Mouse (Mus musculus) MEL (cell line): ENCODE data around the gene Immp2l. TPM values are rescaled to one million over a fixed set of nuclear protein-coding genes. Genes with fewer than 3 reads are reported as not detected.

Source experiments
- DNase-seq: peaks from one replicate; pipeline ENCODE4 v3.0.0; 2011; ENCODE audit warnings: low read depth, low spot score
- H3K27ac ChIP-seq: 2 replicates; pipeline ENCODE4 v1.5.1; 2012; ENCODE audit warnings: low read depth, mild to moderate bottlenecking, control low read depth, low read length, moderate library complexity; ENCODE audit not compliant: control insufficient read depth
- H3K27me3 ChIP-seq, 2 experiments: fragments of 150-350 bp in 1 of 2; sonication (generic) in 1 of 2; 2 replicates each; pipeline ENCODE4 v1.6.1; 2012; ENCODE audit warnings: low read length in 2 of 2, mild to moderate bottlenecking in 2 of 2, improper control_type of control experiment in 1 of 2, moderate library complexity in 1 of 2; ENCODE audit not compliant: insufficient read depth in 2 of 2, control insufficient read depth in 1 of 2
- H3K36me3 ChIP-seq, 2 experiments: 2 replicates each; pipeline ENCODE4 v1.6.1; 2012 to 2014; ENCODE audit warnings: low read length in 2 of 2, improper control_type of control experiment in 1 of 2, inconsistent platforms in 1 of 2, mild to moderate bottlenecking in 1 of 2; ENCODE audit not compliant: insufficient read depth in 2 of 2, control insufficient read depth in 1 of 2
- H3K4me1 ChIP-seq, 2 experiments: fragments of 150-350 bp in 1 of 2; sonication (generic) in 1 of 2; 2 replicates each; pipeline ENCODE4 v1.6.1; 2012; ENCODE audit warnings: low read length in 2 of 2, improper control_type of control experiment in 1 of 2, mild to moderate bottlenecking in 1 of 2; ENCODE audit not compliant: insufficient read depth in 2 of 2, control insufficient read depth in 1 of 2
- H3K4me3 ChIP-seq, 2 experiments: fragments of 150-350 bp in 1 of 2; sonication (generic) in 1 of 2; 2 replicates each; pipeline ENCODE4 v1.5.1; 2012; ENCODE audit warnings: low read depth in 2 of 2, low read length in 2 of 2, mild to moderate bottlenecking in 2 of 2, moderate library complexity in 2 of 2, control low read depth in 1 of 2, improper control_type of control experiment in 1 of 2; ENCODE audit not compliant: control insufficient read depth in 1 of 2, insufficient read depth in 1 of 2
- H3K79me2 ChIP-seq: 2 replicates; pipeline ENCODE4 v1.6.1; 2012; ENCODE audit warnings: mild to moderate bottlenecking, low read length, moderate library complexity; ENCODE audit not compliant: control insufficient read depth, poor library complexity, insufficient read depth
- H3K9ac ChIP-seq: 2 replicates; pipeline ENCODE4 v1.6.1; 2012; ENCODE audit warnings: low read depth, mild to moderate bottlenecking, control low read depth, low read length, moderate library complexity; ENCODE audit not compliant: control insufficient read depth, poor library complexity, severe bottlenecking
- H3K9me3 ChIP-seq: fragments of 150-350 bp; sonication (generic); replicated peaks from 2 replicates; pipeline ENCODE4 v1.6.1; 2012; ENCODE audit warnings: mild to moderate bottlenecking, low read length, improper control_type of control experiment, moderate library complexity; ENCODE audit not compliant: insufficient read depth
- CHD1 ChIP-seq: IDR thresholded peaks from 2 replicates; pipeline ENCODE4 v1.6.1; 2012; ENCODE audit warnings: low read depth, mild to moderate bottlenecking, inconsistent platforms, low read length, improper control_type of control experiment
- CHD2 ChIP-seq: IDR thresholded peaks from 2 replicates; pipeline ENCODE4 v1.6.1; 2011; ENCODE audit warnings: low read length, improper control_type of control experiment
- ELF1 ChIP-seq: IDR thresholded peaks from 2 replicates; pipeline ENCODE4 v1.6.1; 2014; ENCODE audit warnings: low read depth, mild to moderate bottlenecking, inconsistent platforms, low read length, improper control_type of control experiment, moderate library complexity
- JUND ChIP-seq: IDR thresholded peaks from 2 replicates; pipeline ENCODE4 v1.6.1; 2011; ENCODE audit warnings: low read depth, mild to moderate bottlenecking, improper control_type of control experiment, low read length
- MAZ ChIP-seq: IDR thresholded peaks from 2 replicates; pipeline ENCODE4 v1.6.1; 2012; ENCODE audit warnings: low read depth, mild to moderate bottlenecking, inconsistent platforms, low read length, improper control_type of control experiment
- MXI1 ChIP-seq: IDR thresholded peaks from 2 replicates; pipeline ENCODE4 v1.6.1; 2011; ENCODE audit warnings: mild to moderate bottlenecking, low read depth, low read length, improper control_type of control experiment
- MYC ChIP-seq: IDR thresholded peaks from 2 replicates; pipeline ENCODE4 v1.6.1; 2011; ENCODE audit warnings: low read depth, mild to moderate bottlenecking, low read length, improper control_type of control experiment, moderate library complexity
- NELFE ChIP-seq: IDR thresholded peaks from 2 replicates; pipeline ENCODE4 v1.6.1; 2011; ENCODE audit warnings: low read depth, low read length, improper control_type of control experiment
- NRF1 ChIP-seq: IDR thresholded peaks from 2 replicates; pipeline ENCODE4 v1.6.1; 2014; ENCODE audit warnings: low read depth, mild to moderate bottlenecking, inconsistent platforms, low read length, improper control_type of control experiment, moderate library complexity; ENCODE audit not compliant: poor library complexity, insufficient read depth, severe bottlenecking
- POLR2A ChIP-seq, 2 experiments: IDR thresholded peaks; 2 replicates each; pipeline ENCODE4 v1.6.1; 2011 to 2012; ENCODE audit warnings: low read length in 2 of 2, mild to moderate bottlenecking in 2 of 2, control low read depth in 1 of 2, improper control_type of control experiment in 1 of 2, low read depth in 1 of 2, moderate library complexity in 1 of 2; ENCODE audit not compliant: control insufficient read depth in 1 of 2, insufficient read depth in 1 of 2, poor library complexity in 1 of 2
- POLR2AphosphoS5 ChIP-seq: IDR thresholded peaks from 2 replicates; pipeline ENCODE4 v1.6.1; 2012; ENCODE audit warnings: low read depth, borderline replicate concordance, mild to moderate bottlenecking, inconsistent platforms, low read length, moderate library complexity, mixed read lengths
- RCOR1 ChIP-seq: IDR thresholded peaks from 2 replicates; pipeline ENCODE4 v1.6.1; 2012; ENCODE audit warnings: low read depth, mild to moderate bottlenecking, inconsistent platforms, low read length, improper control_type of control experiment
- SIN3A ChIP-seq: IDR thresholded peaks from 2 replicates; pipeline ENCODE4 v1.6.1; 2012; ENCODE audit warnings: low read length, improper control_type of control experiment, inconsistent platforms
- SMC3 ChIP-seq: IDR thresholded peaks from 2 replicates; pipeline ENCODE4 v1.6.1; 2011; ENCODE audit warnings: low read depth, low read length, improper control_type of control experiment
- TAL1 ChIP-seq: IDR thresholded peaks from 2 replicates; pipeline ENCODE4 v1.6.1; 2012; ENCODE audit warnings: mild to moderate bottlenecking, inconsistent platforms, low read length, moderate library complexity, mixed read lengths
- TBP ChIP-seq: IDR thresholded peaks from 2 replicates; pipeline ENCODE4 v1.8.0; 2011; ENCODE audit warnings: low read depth, low read length, improper control_type of control experiment
- UBTF ChIP-seq: IDR thresholded peaks from 2 replicates; pipeline ENCODE4 v1.6.1; 2012; ENCODE audit warnings: low read depth, mild to moderate bottlenecking, inconsistent platforms, low read length, improper control_type of control experiment, moderate library complexity, borderline replicate concordance; ENCODE audit not compliant: insufficient read depth
- USF1 ChIP-seq: IDR thresholded peaks from 2 replicates; pipeline ENCODE4 v1.6.1; 2014; ENCODE audit warnings: low read depth, mild to moderate bottlenecking, inconsistent platforms, low read length, improper control_type of control experiment, moderate library complexity
- USF2 ChIP-seq, 2 experiments: IDR thresholded peaks; 2 replicates each; pipeline ENCODE4 v1.6.1; 2011 to 2012; ENCODE audit warnings: improper control_type of control experiment in 2 of 2, low read length in 2 of 2, borderline replicate concordance in 1 of 2, inconsistent platforms in 1 of 2, low read depth in 1 of 2, mild to moderate bottlenecking in 1 of 2; ENCODE audit not compliant: insufficient read depth in 1 of 2
- ZC3H11A ChIP-seq: IDR thresholded peaks from 2 replicates; pipeline ENCODE4 v1.6.1; 2012; ENCODE audit warnings: low read depth, mild to moderate bottlenecking, inconsistent platforms, low read length, improper control_type of control experiment
- ZKSCAN1 ChIP-seq: IDR thresholded peaks from 2 replicates; pipeline ENCODE4 v1.6.1; 2012; ENCODE audit warnings: low read depth, mild to moderate bottlenecking, inconsistent platforms, low read length, improper control_type of control experiment, moderate library complexity
- polyA plus RNA-seq, 2 experiments: library from polyadenylated mRNA; stranded (reverse) in 1 of 2; unstranded in 1 of 2; fragments of >175 nt in 1 of 2; fragments of >200 nt in 1 of 2; gene quantifications; 2 replicates each; pipeline versions ENCODE4 v1.2.1 to v1.2.4; 2012; ENCODE audit warnings: low replicate concordance in 2 of 2, low read depth in 1 of 2; ENCODE audit not compliant: insufficient read length in 2 of 2, insufficient read depth in 1 of 2, missing spikeins in 1 of 2
- total RNA-seq: library from RNA; depleted of rRNA; stranded (reverse); fragments of 300-350 nt; gene quantifications from 2 replicates; pipeline ENCODE4 v1.2.3, GENCODE M21; 2012

Immp2l gene
- total and polyA plus RNA-seq, 3 experiments = 4.0 to 5.0 TPM; not detected in 1

DNA sequence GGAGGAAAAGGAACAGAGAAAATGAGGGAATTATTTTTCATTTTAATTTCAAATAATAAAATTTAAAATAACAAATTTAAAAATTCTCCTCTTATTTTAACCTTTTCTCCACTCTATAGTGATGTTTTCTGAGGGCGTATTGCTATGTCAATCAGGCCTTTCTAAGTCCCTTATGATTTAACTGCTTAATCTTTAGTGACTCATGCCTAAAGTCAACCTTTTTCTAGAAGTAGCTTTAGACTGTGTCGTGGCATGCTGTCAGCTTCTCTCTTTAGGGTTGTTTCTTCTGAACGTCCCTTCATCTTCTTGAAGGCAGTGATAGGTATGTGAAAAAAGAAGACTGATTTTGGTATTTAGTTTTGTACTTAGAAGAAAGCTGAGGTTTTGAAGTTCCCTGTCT lies 214.0 kb downstream of the Immp2l start:
- H3K9ac ChIP-seq = no peak overlapping the region
- H3K4me1 ChIP-seq = no peaks in the 10 kb centered on the region
- H3K9me3 ChIP-seq = no peaks in the 10 kb centered on the region
- H3K27ac ChIP-seq = no peak overlapping the region
- no peak overlapping the region for H3K4me3 ChIP-seq
- H3K36me3 ChIP-seq = no peaks in the 10 kb centered on the region
- no peak for DNase-seq
- no peak for TF ChIP-seq USF2 (IDR thresholded peaks at IDR 0.05; ENCODE audit: borderline replicate concordance in 1 of 2, insufficient read depth in 1 of 2, low read depth in 1 of 2, low read length in 2 of 2)
- TF ChIP-seq TBP = no peak
- no peak for TF ChIP-seq NRF1
- TF ChIP-seq POLR2AphosphoS5 = no peak
- TF ChIP-seq ZKSCAN1 = no peak
- TF ChIP-seq JUND = no peak
- no peaks in the 10 kb centered on the region for H3K79me2 ChIP-seq
- H3K27me3 ChIP-seq = no peaks in the 10 kb centered on the region

DNA sequence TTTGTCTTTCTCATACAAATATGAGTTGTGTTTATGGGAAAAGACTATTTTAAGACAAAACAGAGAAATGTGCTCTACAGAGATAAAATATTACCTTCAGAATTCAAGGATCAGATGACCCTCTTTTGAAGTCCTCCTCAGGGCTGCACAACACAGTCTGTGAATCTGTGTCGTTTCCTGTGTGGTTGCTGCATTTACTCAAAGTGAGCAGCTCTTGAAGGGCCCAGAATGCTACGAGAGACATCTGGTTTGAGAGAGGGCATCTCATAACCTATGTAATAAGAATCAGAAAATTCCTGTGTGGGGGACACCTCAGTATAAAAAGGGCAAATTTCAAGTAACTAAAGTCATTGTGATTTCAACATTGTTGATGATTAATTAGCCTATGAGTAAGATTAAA lies 217.3 kb downstream of the Immp2l start:
- Histone ChIP-seq H3K27me3 (no peaks in the 10 kb centered on the region), H3K4me1 (no peaks in the 10 kb centered on the region), H3K9ac (no peak overlapping the region), H3K9me3 (no peaks in the 10 kb centered on the region), H3K27ac (no peak overlapping the region), H3K36me3 (no peaks in the 10 kb centered on the region), H3K4me3 (no peak overlapping the region)
- DNase-seq = no peak
- TF ChIP-seq TAL1 = no peak
- TF ChIP-seq POLR2AphosphoS5 = no peak
- TF ChIP-seq RCOR1 = no peak
- TF ChIP-seq ELF1 = no peak
- TF ChIP-seq USF2 (IDR thresholded peaks at IDR 0.05; ENCODE audit: borderline replicate concordance in 1 of 2, insufficient read depth in 1 of 2, low read depth in 1 of 2, low read length in 2 of 2) = no peak
- TF ChIP-seq NRF1 = no peak
- no peak for TF ChIP-seq NELFE
- no peak for TF ChIP-seq CHD2
- TF ChIP-seq, all 39 proteins: peak for 0
- no peaks in the 10 kb centered on the region for H3K79me2 ChIP-seq

DNA sequence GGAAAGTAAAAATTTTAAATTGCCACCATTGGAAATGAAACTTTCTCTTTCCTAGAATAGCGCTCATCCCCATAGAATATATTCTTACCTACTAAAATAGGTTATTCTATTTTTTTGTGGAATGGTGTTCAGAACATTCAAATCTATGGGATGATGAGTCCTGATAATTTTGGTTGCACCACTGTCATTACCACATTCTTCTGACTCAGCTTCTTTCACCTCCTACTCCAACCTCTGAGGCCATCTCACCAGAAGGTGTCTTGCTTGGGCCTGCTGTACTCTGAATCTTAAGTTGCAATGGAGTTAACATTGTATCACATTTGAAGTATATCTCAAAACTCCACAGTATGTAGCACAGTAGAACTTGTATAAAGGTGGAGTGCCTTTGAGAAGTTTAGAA lies 224.4 kb downstream of the Immp2l start:
- Histone ChIP-seq H3K36me3 (no peaks in the 10 kb centered on the region), H3K79me2 (no peaks in the 10 kb centered on the region), H3K9ac (no peak overlapping the region), H3K9me3 (no peaks in the 10 kb centered on the region), H3K27me3 (no peaks in the 10 kb centered on the region), H3K4me3 (no peak overlapping the region), H3K4me1 (no peaks in the 10 kb centered on the region), H3K27ac (no peak overlapping the region)
- TF ChIP-seq USF1 = no peak
- TF ChIP-seq UBTF = no peak
- no peak for TF ChIP-seq TBP
- no peak for TF ChIP-seq ZKSCAN1
- TF ChIP-seq SMC3 = no peak
- no peak for TF ChIP-seq CHD1
- TF ChIP-seq MXI1 = no peak
- TF ChIP-seq POLR2AphosphoS5 = no peak
- TF ChIP-seq POLR2A (IDR thresholded peaks at IDR 0.05; ENCODE audit: control insufficient read depth in 1 of 2, insufficient read depth in 1 of 2, low read depth in 1 of 2, low read length in 2 of 2, poor library complexity in 1 of 2) = no peak
- TF ChIP-seq MYC = no peak
- TF ChIP-seq MAZ = no peak
- TF ChIP-seq ZC3H11A = no peak
- no peak for TF ChIP-seq ELF1
- no peak for TF ChIP-seq SIN3A
- no peak for TF ChIP-seq CHD2
- DNase-seq = no peak
